Mouse (Mus musculus) left cerebral cortex, adult 11 months (tissue): ENCODE data around the gene Foxo1.

ENCODE experiments used
- DNase-seq: peaks from one replicate; pipeline ENCODE4 v3.0.0; 2022; ENCODE audit warnings: low spot score

Gene Foxo1

GRCm38 (mm10) chr3:52268737-52269513 is 789 bp downstream of the Foxo1 start:
- DNase-seq: no peak

- no peak for DNase-seq
These were observed 1.6 kb downstream of the Foxo1 start for GRCm38 (mm10) chr3:52269514-52270351.

GRCm38 (mm10) chr3:52270511-52270910 is 2.4 kb downstream of the Foxo1 start:
- DNase-seq: no peak

- no peak for DNase-seq
These were observed 3.2 kb downstream of the Foxo1 start for GRCm38 (mm10) chr3:52271376-52271775.

- no peak for DNase-seq
These were observed 4.3 kb downstream of the Foxo1 start for GRCm38 (mm10) chr3:52272376-52272865.

GRCm38 (mm10) chr3:52274475-52274874 is 6.3 kb downstream of the Foxo1 start:
- DNase-seq: no peak

- DNase-seq: no peak
These were observed 7.0 kb downstream of the Foxo1 start for GRCm38 (mm10) chr3:52275037-52275555.

GRCm38 (mm10) chr3:52280681-52281080 is 12.5 kb downstream of the Foxo1 start:
- no peak for DNase-seq

GRCm38 (mm10) chr3:52281882-52282281 is 13.7 kb downstream of the Foxo1 start:
- no peak for DNase-seq

GRCm38 (mm10) chr3:52282369-52282768 is 14.2 kb downstream of the Foxo1 start:
- DNase-seq: no peak

GRCm38 (mm10) chr3:52283521-52283920 is 15.4 kb downstream of the Foxo1 start:
- no peak for DNase-seq

GRCm38 (mm10) chr3:52290811-52291210 is 22.7 kb downstream of the Foxo1 start:
- no peak for DNase-seq

GRCm38 (mm10) chr3:52292498-52292897 is 24.4 kb downstream of the Foxo1 start:
- no peak for DNase-seq

GRCm38 (mm10) chr3:52293946-52294345 is 25.8 kb downstream of the Foxo1 start:
- no peak for DNase-seq

GRCm38 (mm10) chr3:52295688-52296087 is 27.6 kb downstream of the Foxo1 start:
- DNase-seq: no peak

- no peak for DNase-seq
These were observed 28.2 kb downstream of the Foxo1 start for GRCm38 (mm10) chr3:52296224-52296760.

GRCm38 (mm10) chr3:52297291-52298018 is 29.3 kb downstream of the Foxo1 start:
- no peak for DNase-seq

GRCm38 (mm10) chr3:52298683-52299082 is 30.5 kb downstream of the Foxo1 start:
- DNase-seq: no peak

- no peak for DNase-seq
These were observed 31.2 kb downstream of the Foxo1 start for GRCm38 (mm10) chr3:52299376-52299775.

GRCm38 (mm10) chr3:52300517-52300916 is 32.4 kb downstream of the Foxo1 start:
- no peak for DNase-seq

- DNase-seq: no peak
These were observed 35.2 kb downstream of the Foxo1 start for GRCm38 (mm10) chr3:52303301-52303700.
